Mouse (Mus musculus): ENCODE data around the gene Slc25a10. TPM values are rescaled to one million over a fixed set of nuclear protein-coding genes. Genes with fewer than 3 reads are reported as not detected.
"Not testable (repeated sequence)": the region's sequence is repeated elsewhere in the genome, so short reads cannot be mapped to it uniquely, and the experiment has no call there.

The Slc25a10 gene
- polyA plus RNA-seq, 1 experiment from 2014 or later: 65.5 TPM

- H3K9ac ChIP-seq (ENCODE audit: low read depth, low read length): peak overlapping the region; percentile 74
- ATAC-seq (replicated peaks; ENCODE audit: low FRiP score) (0 out of 2 replicates have a peak, but pooled peaks have one; percentile 30), DNase-seq (ENCODE audit: low spot score) (peak; percentile 39)
These were observed 18.3 kb downstream of the Slc25a10 start for GRCm38 (mm10) chr11:120509940-120510339.

DNA sequence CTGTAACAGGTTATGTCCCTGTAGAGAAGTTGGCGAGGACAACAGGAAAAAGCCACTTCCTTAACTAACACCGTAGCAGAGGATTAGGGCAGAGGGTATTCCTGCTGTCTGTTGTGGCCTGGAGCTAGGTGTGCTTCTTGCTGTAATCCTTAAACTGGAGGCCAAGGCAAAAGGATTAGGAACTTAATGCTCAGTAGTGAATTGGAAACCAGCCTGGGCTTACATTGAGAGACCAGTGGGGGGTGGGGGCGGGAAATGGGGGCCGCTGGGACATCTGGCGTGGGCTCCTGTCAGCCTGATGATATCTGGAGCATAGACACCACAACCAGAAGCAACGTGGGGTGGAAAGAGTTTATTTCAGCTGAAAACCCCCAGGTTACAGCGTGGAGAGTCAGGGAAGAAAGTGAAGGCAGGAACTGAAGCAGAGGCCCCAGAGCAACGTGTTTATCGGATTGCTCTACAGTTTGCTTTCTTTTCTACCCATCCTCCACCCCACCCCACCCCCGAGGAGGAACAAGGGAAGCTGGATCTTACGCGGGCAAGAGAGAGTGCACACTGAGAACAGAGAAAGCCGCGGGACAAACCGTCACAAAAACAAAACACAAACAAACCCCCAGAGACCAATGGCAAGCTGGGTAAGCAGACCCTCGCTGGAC lies 18.9 kb downstream of the Slc25a10 start:
- DNase-seq (ENCODE audit: low spot score) (peak; percentile 53), ATAC-seq (replicated peaks; ENCODE audit: low FRiP score) (peak; percentile 82)
- Histone ChIP-seq H3K4me2 (peak overlapping the region; percentile 72), H3K4me3 (ENCODE audit: low read depth, low read length) (peak overlapping the region; percentile 39), H3K36me3 (ENCODE audit: control insufficient read depth, insufficient read depth, low read length) (no peaks in the 10 kb centered on the region), H3K9me3 (ENCODE audit: control insufficient read depth, low read length) (no peaks in the 10 kb centered on the region), H3K27me3 (replicated peaks; ENCODE audit: control insufficient read depth, insufficient read depth, low read length) (no peaks in the 10 kb centered on the region), H3K9ac (ENCODE audit: low read depth, low read length) (peak overlapping the region; percentile 74), H3K27ac (ENCODE audit: low read depth, low read length) (peak overlapping the region; percentile 89), H3K4me1 (replicated peaks; ENCODE audit: control insufficient read depth, insufficient read depth, low read length) (peaks cover 20% of the 10 kb centered on the region)
- 5% methylated on average over 16 of the region's 16 CpGs for WGBS

More at GRCm38 (mm10) chr11:120509940-120510339, 18.3 kb downstream of the Slc25a10 start:
- Histone ChIP-seq H3K27me3 (replicated peaks; ENCODE audit: control insufficient read depth, insufficient read depth, low read length) (no peaks in the 10 kb centered on the region), H3K27ac (ENCODE audit: low read depth, low read length) (peak overlapping the region; percentile 89), H3K4me3 (ENCODE audit: low read depth, low read length) (peak overlapping the region; percentile 39; the same call in 1 of the 2 replicates), H3K4me1 (replicated peaks; ENCODE audit: control insufficient read depth, insufficient read depth, low read length) (peaks cover 20% of the 10 kb centered on the region), H3K9me3 (ENCODE audit: control insufficient read depth, low read length) (no peaks in the 10 kb centered on the region), H3K36me3 (ENCODE audit: control insufficient read depth, insufficient read depth, low read length) (no peaks in the 10 kb centered on the region), H3K4me2 (peak overlapping the region; percentile 72)
- 31% methylated on average over 4 of the region's 4 CpGs for WGBS

DNA sequence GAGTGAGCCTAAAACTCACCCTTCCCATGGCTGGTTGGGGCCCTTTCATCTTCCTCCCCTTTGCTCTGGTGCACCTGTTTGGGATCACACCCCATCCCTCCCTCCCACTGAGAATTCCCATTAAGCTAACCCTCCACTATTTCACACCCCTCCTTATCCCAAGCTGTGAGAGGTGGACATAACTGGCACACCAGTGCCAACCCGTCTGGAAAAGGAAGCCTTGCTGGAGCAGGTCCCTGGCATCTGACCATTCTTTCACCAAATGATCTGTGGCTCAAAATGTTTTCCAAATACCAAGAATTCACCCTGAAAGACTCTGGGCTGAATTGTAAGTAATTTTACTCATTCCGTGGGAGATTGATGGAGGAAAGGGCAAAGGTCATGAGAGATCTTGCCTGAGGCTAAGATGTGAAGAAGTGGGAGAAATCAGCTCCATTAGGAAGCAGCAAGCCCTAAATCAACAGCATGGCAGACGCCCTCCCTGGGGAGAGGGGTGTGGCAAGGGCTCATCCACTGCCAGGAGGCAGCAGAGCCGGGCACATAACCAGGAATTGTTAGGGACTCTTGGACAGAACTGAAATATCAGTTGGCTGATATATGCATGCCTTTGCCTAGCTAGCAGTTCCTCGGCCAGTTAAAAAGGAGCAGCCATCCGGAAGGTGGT lies 21.3 kb downstream of the Slc25a10 start:
- ATAC-seq (replicated peaks; ENCODE audit: low FRiP score) (no peak), DNase-seq (ENCODE audit: low spot score) (no peak)
- Histone ChIP-seq H3K9ac (ENCODE audit: low read depth, low read length) (no peak overlapping the region), H3K9me3 (ENCODE audit: control insufficient read depth, low read length) (no peaks in the 10 kb centered on the region), H3K4me3 (ENCODE audit: low read depth, low read length) (no peak overlapping the region), H3K36me3 (ENCODE audit: control insufficient read depth, insufficient read depth, low read length) (no peaks in the 10 kb centered on the region), H3K27me3 (replicated peaks; ENCODE audit: control insufficient read depth, insufficient read depth, low read length) (no peaks in the 10 kb centered on the region), H3K4me1 (replicated peaks; ENCODE audit: control insufficient read depth, insufficient read depth, low read length) (peaks cover 13% of the 10 kb centered on the region), H3K4me2 (no peak overlapping the region), H3K27ac (ENCODE audit: low read depth, low read length) (no peak overlapping the region)
- WGBS: 60% methylated on average over 6 of the region's 6 CpGs

DNA sequence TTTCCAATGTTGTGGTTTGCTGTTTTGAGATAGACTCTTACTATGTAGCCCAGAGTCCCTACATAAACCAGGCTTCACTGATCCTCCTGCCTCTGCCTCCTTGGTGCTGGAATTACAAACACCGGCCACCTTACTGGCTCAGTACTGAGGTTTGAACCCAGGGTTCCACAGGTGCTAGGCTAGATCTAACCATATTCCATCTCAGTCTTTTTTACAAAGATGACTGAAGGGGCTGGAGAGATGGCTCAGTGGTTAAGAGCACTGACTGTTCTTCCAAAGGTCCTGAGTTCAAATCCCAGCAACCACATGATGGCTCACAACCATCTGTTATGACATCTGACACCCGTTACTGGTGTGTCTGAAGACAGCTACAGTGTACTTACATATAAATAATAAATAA lies 22.6 kb downstream of the Slc25a10 start:
- not testable (repeated sequence) for H3K27ac ChIP-seq (ENCODE audit: low read depth, low read length); H3K4me2 ChIP-seq; DNase-seq (ENCODE audit: low spot score); H3K36me3 ChIP-seq (ENCODE audit: control insufficient read depth, insufficient read depth, low read length); H3K27me3 ChIP-seq (replicated peaks; ENCODE audit: control insufficient read depth, insufficient read depth, low read length); H3K9me3 ChIP-seq (ENCODE audit: control insufficient read depth, low read length); H3K4me3 ChIP-seq (ENCODE audit: low read depth, low read length); ATAC-seq (replicated peaks; ENCODE audit: low FRiP score); H3K9ac ChIP-seq (ENCODE audit: low read depth, low read length)
- H3K4me1 ChIP-seq (replicated peaks; ENCODE audit: control insufficient read depth, insufficient read depth, low read length): peaks cover 23% of the 10 kb centered on the region
- WGBS: 91% methylated on average over 2 of the region's 2 CpGs

DNA sequence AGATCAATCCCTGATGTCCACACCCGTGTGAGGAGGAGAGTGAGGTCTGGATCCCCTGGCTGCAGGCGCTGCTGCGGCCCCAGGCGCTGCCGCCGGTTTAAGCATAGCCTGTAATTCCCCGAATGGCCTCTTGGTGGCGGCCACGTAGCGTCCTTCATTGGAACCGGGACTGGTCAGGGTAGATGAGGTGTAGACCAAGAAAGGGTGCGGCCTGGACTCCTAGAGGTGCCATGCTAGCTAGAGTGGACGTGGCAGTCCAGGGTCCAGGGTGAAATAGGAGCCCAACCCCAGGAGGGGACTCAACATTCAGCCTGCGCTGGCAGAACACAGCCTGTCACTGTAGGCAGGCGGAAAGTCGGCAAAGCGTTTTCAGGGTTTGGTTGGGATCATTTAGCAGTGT lies 24.0 kb downstream of the Slc25a10 start:
- no peak overlapping the region for H3K4me3 ChIP-seq (ENCODE audit: low read depth, low read length)
- no peaks in the 10 kb centered on the region for H3K27me3 ChIP-seq (replicated peaks; ENCODE audit: control insufficient read depth, insufficient read depth, low read length)
- no peak overlapping the region for H3K9ac ChIP-seq (ENCODE audit: low read depth, low read length)
- no peaks in the 10 kb centered on the region for H3K36me3 ChIP-seq (ENCODE audit: control insufficient read depth, insufficient read depth, low read length)
- DNase-seq (ENCODE audit: low spot score): peak; percentile 80
- H3K9me3 ChIP-seq (ENCODE audit: control insufficient read depth, low read length): no peaks in the 10 kb centered on the region
- no peak overlapping the region for H3K27ac ChIP-seq (ENCODE audit: low read depth, low read length)
- ATAC-seq (replicated peaks; ENCODE audit: low FRiP score): peak; percentile 53
- 18% methylated on average over 17 of the region's 17 CpGs for WGBS
- H3K4me1 ChIP-seq (replicated peaks; ENCODE audit: control insufficient read depth, insufficient read depth, low read length): peaks cover 15% of the 10 kb centered on the region
- no peak overlapping the region for H3K4me2 ChIP-seq

DNA sequence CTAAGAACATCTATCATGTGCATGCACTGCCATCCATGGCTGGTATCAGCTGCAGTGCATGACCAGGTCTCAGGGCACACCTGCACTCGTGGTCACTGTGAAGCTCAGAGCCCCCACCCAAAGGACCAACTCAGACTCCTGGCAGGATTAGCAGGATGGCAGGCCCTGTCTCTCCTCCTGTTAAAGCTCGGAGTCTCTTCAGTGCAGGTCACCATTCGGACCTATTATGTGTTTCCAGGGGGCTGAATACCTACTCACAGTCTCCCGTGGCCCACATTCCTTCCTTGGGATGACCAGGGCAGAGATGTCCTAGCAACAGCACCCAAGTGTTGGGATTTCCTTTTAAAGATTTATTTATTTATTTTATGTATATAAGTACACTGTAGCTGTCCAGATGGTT lies 25.5 kb downstream of the Slc25a10 start:
- Histone ChIP-seq H3K9ac (ENCODE audit: low read depth, low read length) (no peak overlapping the region), H3K4me1 (replicated peaks; ENCODE audit: control insufficient read depth, insufficient read depth, low read length) (peaks cover 16% of the 10 kb centered on the region), H3K27ac (ENCODE audit: low read depth, low read length) (no peak overlapping the region), H3K36me3 (ENCODE audit: control insufficient read depth, insufficient read depth, low read length) (no peaks in the 10 kb centered on the region), H3K9me3 (ENCODE audit: control insufficient read depth, low read length) (no peaks in the 10 kb centered on the region), H3K4me3 (ENCODE audit: low read depth, low read length) (no peak overlapping the region), H3K4me2 (no peak overlapping the region), H3K27me3 (replicated peaks; ENCODE audit: control insufficient read depth, insufficient read depth, low read length) (no peaks in the 10 kb centered on the region)
- no peak for ATAC-seq (replicated peaks; ENCODE audit: low FRiP score)
- WGBS: 77% methylated on average over 4 of the region's 4 CpGs
- no peak for DNase-seq (ENCODE audit: low spot score)

DNA sequence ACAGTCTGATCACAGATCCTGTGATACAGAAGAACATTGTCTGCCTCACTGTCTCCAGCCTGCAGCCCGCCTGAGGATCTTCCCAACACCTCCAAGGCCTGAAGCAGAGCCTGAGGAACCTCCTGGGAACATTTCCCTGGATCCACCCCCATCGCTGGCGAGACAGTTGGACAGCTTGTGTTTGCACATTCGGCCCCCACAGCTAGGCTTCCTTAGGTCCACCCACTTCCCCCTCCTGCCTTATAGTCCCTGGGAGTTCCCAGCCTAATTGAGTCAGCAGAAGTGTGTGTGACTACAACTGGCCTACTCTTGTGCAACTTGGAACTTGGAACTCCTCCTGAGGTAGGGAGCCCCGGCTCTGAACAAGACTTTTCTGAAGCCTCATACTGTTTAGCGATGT lies 26.4 kb downstream of the Slc25a10 start:
- Histone ChIP-seq H3K9ac (ENCODE audit: low read depth, low read length) (no peak overlapping the region), H3K9me3 (ENCODE audit: control insufficient read depth, low read length) (no peaks in the 10 kb centered on the region), H3K36me3 (ENCODE audit: control insufficient read depth, insufficient read depth, low read length) (no peaks in the 10 kb centered on the region), H3K4me2 (no peak overlapping the region), H3K27ac (ENCODE audit: low read depth, low read length) (peak overlapping the region; percentile 26; the same call in 1 of the 2 replicates), H3K27me3 (replicated peaks; ENCODE audit: control insufficient read depth, insufficient read depth, low read length) (no peaks in the 10 kb centered on the region), H3K4me3 (ENCODE audit: low read depth, low read length) (no peak overlapping the region), H3K4me1 (replicated peaks; ENCODE audit: control insufficient read depth, insufficient read depth, low read length) (peaks cover 16% of the 10 kb centered on the region)
- ATAC-seq (replicated peaks; ENCODE audit: low FRiP score): no peak
- WGBS: 55% methylated on average over 6 of the region's 6 CpGs
- DNase-seq (ENCODE audit: low spot score): no peak

DNA sequence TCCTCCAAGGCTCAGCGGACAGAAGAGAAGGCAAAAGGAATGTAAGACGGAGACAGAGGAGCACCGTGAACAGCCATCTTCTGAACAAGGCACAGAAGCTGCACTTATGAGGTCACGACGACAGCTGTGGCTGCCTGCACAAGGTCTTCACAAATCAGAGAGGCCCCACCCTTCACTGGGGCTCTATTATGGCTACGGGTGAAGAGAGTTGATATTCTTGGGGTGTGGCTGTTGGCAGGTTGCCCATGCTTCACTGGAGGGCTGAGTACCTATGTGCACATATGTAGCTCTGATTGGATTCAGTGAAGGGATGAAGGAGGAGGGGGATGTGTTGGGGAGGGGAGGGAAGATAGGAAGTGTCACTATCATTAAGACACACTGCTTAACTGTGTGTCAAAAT lies 26.9 kb downstream of the Slc25a10 start:
- Histone ChIP-seq H3K4me1 (replicated peaks; ENCODE audit: control insufficient read depth, insufficient read depth, low read length) (peaks cover 16% of the 10 kb centered on the region), H3K27me3 (replicated peaks; ENCODE audit: control insufficient read depth, insufficient read depth, low read length) (no peaks in the 10 kb centered on the region), H3K9me3 (ENCODE audit: control insufficient read depth, low read length) (no peaks in the 10 kb centered on the region), H3K4me3 (ENCODE audit: low read depth, low read length) (no peak overlapping the region), H3K9ac (ENCODE audit: low read depth, low read length) (no peak overlapping the region), H3K27ac (ENCODE audit: low read depth, low read length) (peak overlapping the region; percentile 26; the same call in 1 of the 2 replicates), H3K4me2 (no peak overlapping the region), H3K36me3 (ENCODE audit: control insufficient read depth, insufficient read depth, low read length) (no peaks in the 10 kb centered on the region)
- DNase-seq (ENCODE audit: low spot score) (no peak), ATAC-seq (replicated peaks; ENCODE audit: low FRiP score) (no peak)
- WGBS: 63% methylated on average over 6 of the region's 6 CpGs
